Comparison of ENCODE assay signal across 8 mouse cellular contexts in the genomic region with DNA sequence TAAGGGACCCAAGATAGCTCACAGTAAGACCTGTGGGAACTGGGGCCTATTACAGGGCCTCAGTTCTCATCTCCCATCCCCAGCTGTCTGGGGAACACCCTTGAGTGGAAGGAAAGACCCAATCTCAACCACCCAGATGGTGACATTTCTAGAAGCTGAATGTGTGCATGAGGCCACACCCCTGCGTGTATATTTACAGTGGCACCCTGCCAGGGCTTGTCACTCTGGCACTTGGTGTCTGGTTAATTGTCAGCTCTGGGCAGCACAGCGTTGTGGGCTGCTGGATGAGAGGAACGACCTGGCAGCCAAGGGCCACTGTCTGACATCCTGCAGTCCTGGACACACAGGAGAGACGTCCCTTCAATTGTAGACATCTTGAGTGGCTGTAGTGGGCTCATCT. TPM values are rescaled to one million over a fixed set of nuclear protein-coding genes. Genes with fewer than 3 reads are reported as not detected.
A peak's percentile ranks its signal among the peaks of the same experiment; 100 is the strongest.
DNase-seq lines count a peak whose midpoint lies in the region; ATAC-seq and TF ChIP-seq lines count a peak whose summit lies in the region.

No protein-coding gene starts in this region.

- H3K9me3 ChIP-seq in hindbrain, embryonic 10.5 days: no peaks in the 10 kb centered on the region
- H3K9me3 ChIP-seq in hindbrain, postnatal 0 days (ENCODE audit: low read length): no peaks in the 10 kb centered on the region
- no peaks in the 10 kb centered on the region for H3K9me3 ChIP-seq in liver, postnatal 0 days (ENCODE audit: low read length)
- no peaks in the 10 kb centered on the region for H3K9me3 ChIP-seq in stomach, embryonic 16.5 days (replicated peaks; ENCODE audit: control insufficient read depth, low read length)

- 85% methylated on average over 4 of the region's 4 CpGs for WGBS in hindbrain, embryonic 10.5 days
- WGBS in hindbrain, postnatal 0 days: 52% methylated on average over 4 of the region's 4 CpGs
- WGBS in liver, postnatal 0 days (ENCODE audit: insufficient replicate concordance): 24% methylated on average over 4 of the region's 4 CpGs
- WGBS in stomach, embryonic 16.5 days: 37% methylated on average over 4 of the region's 4 CpGs

- no peak for DNase-seq in hindbrain, embryonic 10.5 days (ENCODE audit: low spot score)
- no peak for DNase-seq in hindbrain, postnatal 0 days (ENCODE audit: low spot score)
- DNase-seq in brain, embryonic 14.5 days (ENCODE audit: low read depth): peak; percentile 50
- DNase-seq in heart, postnatal 14 days: peak; percentile 35 to 44
- DNase-seq in liver, postnatal 0 days: peak; percentile 95
- no peak for DNase-seq in adrenal gland, postnatal 4 days (ENCODE audit: low spot score in 2 of 2)
- no peak for DNase-seq in layer of hippocampus, postnatal 14 days (ENCODE audit: low spot score in 2 of 2)

- H3K4me1 ChIP-seq in hindbrain, embryonic 10.5 days (replicated peaks): peaks cover 68% of the 10 kb centered on the region
- H3K4me1 ChIP-seq in hindbrain, postnatal 0 days (ENCODE audit: insufficient read depth, low read length): peaks cover 20% of the 10 kb centered on the region
- H3K4me1 ChIP-seq in liver, postnatal 0 days (ENCODE audit: insufficient read depth): peaks cover 73% of the 10 kb centered on the region
- peaks cover 53% of the 10 kb centered on the region for H3K4me1 ChIP-seq in stomach, embryonic 16.5 days (ENCODE audit: control insufficient read depth, insufficient read depth, low read length)

- no peak overlapping the region for H3K4me3 ChIP-seq in hindbrain, embryonic 10.5 days
- H3K4me3 ChIP-seq in hindbrain, postnatal 0 days (ENCODE audit: low read length): no peak overlapping the region
- peak overlapping the region; percentile 91 for H3K4me3 ChIP-seq in liver, postnatal 0 days (ENCODE audit: low read depth, low read length)
- no peak overlapping the region for H3K4me3 ChIP-seq in stomach, embryonic 16.5 days (replicated peaks; ENCODE audit: low read length)

- ATAC-seq in hindbrain, postnatal 0 days: no peak
- ATAC-seq in liver, postnatal 0 days: peak; percentile 80
- ATAC-seq in stomach, embryonic 16.5 days (ENCODE audit: insufficient read depth, low FRiP score): peak; percentile 11

- peak; percentile 98 for TF ChIP-seq EP300 in liver, postnatal 0 days (IDR thresholded peaks at IDR 0.05; ENCODE audit: low read depth)

- H3K4me2 ChIP-seq in hindbrain, postnatal 0 days (ENCODE audit: low read depth, low read length): no peak overlapping the region
- peak overlapping the region; percentile 75 for H3K4me2 ChIP-seq in liver, postnatal 0 days (ENCODE audit: low read depth, low read length)
- peak overlapping the region; percentile 96 for H3K4me2 ChIP-seq in stomach, embryonic 16.5 days (ENCODE audit: low read depth, low read length)

- H3K27me3 ChIP-seq in hindbrain, embryonic 10.5 days (ENCODE audit: insufficient read depth, poor library complexity, severe bottlenecking): no peaks in the 10 kb centered on the region
- no peaks in the 10 kb centered on the region for H3K27me3 ChIP-seq in hindbrain, postnatal 0 days (ENCODE audit: insufficient read depth, low read length)
- no peaks in the 10 kb centered on the region for H3K27me3 ChIP-seq in liver, postnatal 0 days (ENCODE audit: insufficient read depth, low read length)
- H3K27me3 ChIP-seq in stomach, embryonic 16.5 days (ENCODE audit: control insufficient read depth, insufficient read depth, low read length): no peaks in the 10 kb centered on the region

- TF ChIP-seq CTCF in hindbrain, postnatal 0 days (IDR thresholded peaks at IDR 0.05; ENCODE audit: low read depth): no peak
- no peak for TF ChIP-seq CTCF in brain, embryonic 14.5 days (IDR thresholded peaks at IDR 0.05; ENCODE audit: borderline replicate concordance, extremely low read depth, insufficient read depth, insufficient read length)
- no peak for TF ChIP-seq CTCF in liver, postnatal 0 days (IDR thresholded peaks at IDR 0.05; ENCODE audit: low read depth)

- no peak overlapping the region for H3K9ac ChIP-seq in hindbrain, postnatal 0 days (replicated peaks; ENCODE audit: low read length)
- H3K9ac ChIP-seq in liver, postnatal 0 days (replicated peaks): peak overlapping the region; percentile 97
- H3K9ac ChIP-seq in stomach, embryonic 16.5 days (ENCODE audit: low read length): peak overlapping the region; percentile 98

- intact Hi-C loops in heart, postnatal 14 days (cut with DNase I): no loop called here

- H3K36me3 ChIP-seq in hindbrain, embryonic 10.5 days: peaks cover 33% of the 10 kb centered on the region
- no peaks in the 10 kb centered on the region; the same call in 1 of the 2 replicates for H3K36me3 ChIP-seq in hindbrain, postnatal 0 days (ENCODE audit: insufficient read depth, low read length)
- H3K36me3 ChIP-seq in liver, postnatal 0 days (replicated peaks; ENCODE audit: insufficient read depth, low read length): peaks cover 27% of the 10 kb centered on the region
- H3K36me3 ChIP-seq in stomach, embryonic 16.5 days (ENCODE audit: control insufficient read depth, insufficient read depth, low read length): no peaks in the 10 kb centered on the region

- TF ChIP-seq POLR2A in brain, embryonic 14.5 days (IDR thresholded peaks at IDR 0.05; ENCODE audit: borderline replicate concordance, extremely low read depth, insufficient read depth, insufficient read length, poor library complexity, severe bottlenecking): no peak

- peak overlapping the region; percentile 99; the same call in 1 of the 2 replicates for H3K27ac ChIP-seq in hindbrain, embryonic 10.5 days
- H3K27ac ChIP-seq in hindbrain, postnatal 0 days: no peak overlapping the region
- peak overlapping the region; percentile 97 for H3K27ac ChIP-seq in liver, postnatal 0 days (ENCODE audit: low read depth)
- peak overlapping the region; percentile 89 for H3K27ac ChIP-seq in stomach, embryonic 16.5 days (ENCODE audit: low read length)

RNA-seq across cellular contexts. Expression of gene Ube2v1, which starts 3.0 kb away (rescaled TPM):
- 385 and 396 TPM in 2 replicates for polyA plus RNA-seq in hindbrain, embryonic 10.5 days (2016; fragmentation: Nextera tagmentation; extraction: Ambion mirVana)
- 209 and 247 TPM in 2 replicates for total RNA-seq in hindbrain, postnatal 0 days (2014; rRNA removed)
- 380 and 384 TPM in 2 replicates for polyA plus RNA-seq in hindbrain, postnatal 0 days (2015; fragmentation: Nextera tagmentation; extraction: Ambion mirVana)
- polyA plus RNA-seq in brain, embryonic 14.5 days (2012; rRNA removed): 144 and 183 TPM in 2 replicates
- total RNA-seq in heart, postnatal 14 days (2021): 100 to 1,000 TPM in 1 of 2 experiments, 10 to 100 TPM in 1; 93.8 to 102 TPM
- polyA plus RNA-seq in liver, postnatal 0 days (2015; fragmentation: Nextera tagmentation; extraction: Ambion mirVana): 122 TPM in 2 replicates
- polyA plus RNA-seq in stomach, embryonic 16.5 days (2015; fragmentation: Nextera tagmentation; extraction: Ambion mirVana): 267 and 298 TPM in 2 replicates
- 100 to 1,000 TPM; 194 to 200 TPM for total RNA-seq in adrenal gland, postnatal 4 days (2021)
- 100 to 1,000 TPM; 242 to 247 TPM for total RNA-seq in layer of hippocampus, postnatal 14 days (2021)

RNA-seq across cellular contexts. Expression of gene Gm20431, which starts 32.4 kb away (rescaled TPM):
- polyA plus RNA-seq in hindbrain, embryonic 10.5 days (2016; fragmentation: Nextera tagmentation; extraction: Ambion mirVana): 4.1 and 6.7 TPM in 2 replicates
- 7.5 and 10.7 TPM in 2 replicates for total RNA-seq in hindbrain, postnatal 0 days (2014; rRNA removed)
- polyA plus RNA-seq in hindbrain, postnatal 0 days (2015; fragmentation: Nextera tagmentation; extraction: Ambion mirVana): 7.2 and 9.8 TPM in 2 replicates
- 3.5 and 9.4 TPM in 2 replicates for polyA plus RNA-seq in brain, embryonic 14.5 days (2012; rRNA removed)
- 10 to 100 TPM; 20.3 to 22.8 TPM for total RNA-seq in heart, postnatal 14 days (2021)
- polyA plus RNA-seq in liver, postnatal 0 days (2015; fragmentation: Nextera tagmentation; extraction: Ambion mirVana): 1.7 and 2.4 TPM in 2 replicates
- 9.2 TPM in 1 of 2 replicates, not detected in the other for polyA plus RNA-seq in stomach, embryonic 16.5 days (2015; fragmentation: Nextera tagmentation; extraction: Ambion mirVana)
- 10 to 100 TPM; 18.2 to 23.0 TPM for total RNA-seq in adrenal gland, postnatal 4 days (2021)
- 10 to 100 TPM; 38.9 to 50.9 TPM for total RNA-seq in layer of hippocampus, postnatal 14 days (2021)

RNA-seq across cellular contexts. Expression of gene Cebpb, which starts 59.8 kb away (rescaled TPM):
- 1.1 and 1.5 TPM in 2 replicates for polyA plus RNA-seq in hindbrain, embryonic 10.5 days (2016; fragmentation: Nextera tagmentation; extraction: Ambion mirVana)
- total RNA-seq in hindbrain, postnatal 0 days (2014; rRNA removed): 8.1 and 8.7 TPM in 2 replicates
- 5.2 and 5.7 TPM in 2 replicates for polyA plus RNA-seq in hindbrain, postnatal 0 days (2015; fragmentation: Nextera tagmentation; extraction: Ambion mirVana)
- 5.8 and 6.5 TPM in 2 replicates for polyA plus RNA-seq in brain, embryonic 14.5 days (2012; rRNA removed)
- 100 to 1,000 TPM; 108 to 124 TPM for total RNA-seq in heart, postnatal 14 days (2021)
- 27.5 and 43.6 TPM in 2 replicates for polyA plus RNA-seq in liver, postnatal 0 days (2015; fragmentation: Nextera tagmentation; extraction: Ambion mirVana)
- 0.69 and 0.92 TPM in 2 replicates for polyA plus RNA-seq in stomach, embryonic 16.5 days (2015; fragmentation: Nextera tagmentation; extraction: Ambion mirVana)
- total RNA-seq in adrenal gland, postnatal 4 days (2021): 100 to 1,000 TPM; 229 to 255 TPM
- total RNA-seq in layer of hippocampus, postnatal 14 days (2021): 10 to 100 TPM; 18.6 to 21.7 TPM

Comparison
In these comparisons a context has a peak if more than half of its experiments do, and no peak if none do; other contexts are left out.
1. DNase-seq: peak in brain, embryonic 14.5 days (single experiment), heart, postnatal 14 days (2 of 2) and liver, postnatal 0 days (single experiment); none in hindbrain, embryonic 10.5 days (single experiment), hindbrain, postnatal 0 days (single experiment), adrenal gland, postnatal 4 days (0 of 2) and layer of hippocampus, postnatal 14 days (0 of 2).